Mouse (Mus musculus) lung, adult 2 months (tissue): Measurements from ENCODE around the gene Ermp1.

Experiments
- CTCF ChIP-seq: fragments of 200-500 bp; IDR thresholded peaks from 2 replicates; pipeline ENCODE4 v1.5.1; 2011; ENCODE audit warnings: mild to moderate bottlenecking, low read length, control low read depth; ENCODE audit not compliant: insufficient read depth
- POLR2A ChIP-seq: fragments of 200-500 bp; IDR thresholded peaks from 2 replicates; pipeline ENCODE4 v1.6.1; 2011; ENCODE audit warnings: low read depth, mild to moderate bottlenecking, control low read depth, low read length, borderline replicate concordance; ENCODE audit errors: extremely low read depth

DNA sequence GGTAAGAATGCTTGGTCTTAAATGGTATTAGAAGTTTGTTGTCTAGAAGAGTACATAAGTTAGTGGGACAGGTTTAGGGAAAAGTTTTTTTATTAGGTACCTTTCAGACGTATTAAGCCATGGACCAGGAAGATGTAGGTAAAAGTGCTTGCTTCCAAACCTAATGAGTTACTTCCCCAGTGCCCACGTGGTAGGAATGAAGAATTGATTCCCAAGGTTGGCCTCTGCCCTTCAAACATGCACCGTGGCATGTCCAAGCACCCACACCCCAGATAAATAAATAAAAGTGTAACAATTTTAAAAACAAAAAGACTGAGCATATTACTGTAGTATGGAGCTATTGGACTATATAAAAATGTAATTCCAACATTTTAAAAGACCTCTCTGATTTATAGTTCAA lies 85.6 kb downstream of the Ermp1 start:
- no peak for TF ChIP-seq POLR2A
- TF ChIP-seq CTCF = no peak
